Mouse (Mus musculus) forelimb bud, embryonic 11.5 days (tissue): ENCODE data around the gene Inpp5a.
A peak's percentile ranks its signal among the peaks of the same experiment; 100 is the strongest.

Experiments used
- DNase-seq: peaks from one replicate; pipeline ENCODE4 v3.0.0-alpha.2; 2012; ENCODE audit warnings: low read depth, low spot score

Gene Inpp5a

GRCm38 (mm10) chr7:139371389-139371788, 17.5 kb upstream of the Inpp5a start:
- DNase-seq = no peak

GRCm38 (mm10) chr7:139377381-139377780, 11.5 kb upstream of the Inpp5a start:
- no peak for DNase-seq

- DNase-seq = no peak
These were observed 10.6 kb upstream of the Inpp5a start for GRCm38 (mm10) chr7:139378355-139378754.

- no peak for DNase-seq
These were observed 9.2 kb upstream of the Inpp5a start for GRCm38 (mm10) chr7:139379745-139380144.

GRCm38 (mm10) chr7:139380225-139380624, 8.7 kb upstream of the Inpp5a start:
- no peak for DNase-seq

GRCm38 (mm10) chr7:139381877-139382276, 7.0 kb upstream of the Inpp5a start:
- DNase-seq = no peak

- no peak for DNase-seq
These were observed 6.1 kb upstream of the Inpp5a start for GRCm38 (mm10) chr7:139382796-139383195.

- no peak for DNase-seq
These were observed 4.4 kb upstream of the Inpp5a start for GRCm38 (mm10) chr7:139384500-139384899.

GRCm38 (mm10) chr7:139384916-139385530, 3.9 kb upstream of the Inpp5a start:
- DNase-seq = no peak

GRCm38 (mm10) chr7:139386933-139387690, 1.8 kb upstream of the Inpp5a start:
- no peak for DNase-seq

GRCm38 (mm10) chr7:139387921-139388669, 814 bp upstream of the Inpp5a start:
- no peak for DNase-seq

- DNase-seq = peak; percentile 17
These were observed 378 bp downstream of the Inpp5a start for GRCm38 (mm10) chr7:139389213-139389761.

- DNase-seq = no peak
These were observed 1.5 kb downstream of the Inpp5a start for GRCm38 (mm10) chr7:139390380-139390779.

- no peak for DNase-seq
These were observed 2.0 kb downstream of the Inpp5a start for GRCm38 (mm10) chr7:139390926-139391325.

- DNase-seq = no peak
These were observed 2.8 kb downstream of the Inpp5a start for GRCm38 (mm10) chr7:139391691-139392090.

- DNase-seq = no peak
These were observed 3.2 kb downstream of the Inpp5a start for GRCm38 (mm10) chr7:139392106-139392505.

- no peak for DNase-seq
These were observed 3.9 kb downstream of the Inpp5a start for GRCm38 (mm10) chr7:139392691-139393235.

- no peak for DNase-seq
These were observed 8.6 kb downstream of the Inpp5a start for GRCm38 (mm10) chr7:139397521-139397920.

- DNase-seq = no peak
These were observed 9.2 kb downstream of the Inpp5a start for GRCm38 (mm10) chr7:139398111-139398510.

GRCm38 (mm10) chr7:139398530-139399021, 9.7 kb downstream of the Inpp5a start:
- DNase-seq = no peak

GRCm38 (mm10) chr7:139399572-139399971, 10.7 kb downstream of the Inpp5a start:
- no peak for DNase-seq
